Mouse (Mus musculus): ENCODE data around the gene Mob1b. TPM values are rescaled to one million over a fixed set of nuclear protein-coding genes. Genes with fewer than 3 reads are reported as not detected.

Mob1b gene
- polyA plus RNA-seq, 1 experiment from 2014 or later, result 13.4 TPM

- Histone ChIP-seq H3K9ac (replicated peaks) (no peak overlapping the region), H3K4me1 (0 out of 2 replicates have a peak, but pooled peaks cover 3% of the 10 kb centered on the region), H3K27me3 (no peaks in the 10 kb centered on the region), H3K27ac (replicated peaks) (no peak overlapping the region), H3K4me2 (replicated peaks) (no peak overlapping the region), H3K36me3 (no peaks in the 10 kb centered on the region), H3K4me3 (no peak overlapping the region), H3K9me3 (no peaks in the 10 kb centered on the region)
- ATAC-seq (replicated peaks), result peak; percentile 17; the same call in 1 of the 2 replicates
- 87% methylated on average over 15 of the region's 15 CpGs for WGBS
Observed at GRCm38 (mm10) chr5:88688583-88689187, 32.0 kb upstream of the Mob1b start.

- ATAC-seq (replicated peaks), result peak; percentile 51
- WGBS, result 73% methylated on average over 3 of the region's 3 CpGs
- H3K4me1 ChIP-seq, result 0 out of 2 replicates have a peak, but pooled peaks cover 3% of the 10 kb centered on the region
Observed at GRCm38 (mm10) chr5:88689279-88689938, 31.2 kb upstream of the Mob1b start.

GRCm38 (mm10) chr5:88690681-88691505, 29.8 kb upstream of the Mob1b start:
- ATAC-seq (replicated peaks), result no peak
- no peak overlapping the region for H3K4me2 ChIP-seq (replicated peaks)
- no peaks in the 10 kb centered on the region for H3K9me3 ChIP-seq
- WGBS, result 88% methylated on average over 10 of the region's 10 CpGs
- H3K4me1 ChIP-seq, result no peaks in the 10 kb centered on the region
- H3K27me3 ChIP-seq, result no peaks in the 10 kb centered on the region
- H3K9ac ChIP-seq (replicated peaks), result no peak overlapping the region
- no peak overlapping the region for H3K27ac ChIP-seq (replicated peaks)
- no peak overlapping the region for H3K4me3 ChIP-seq
- H3K36me3 ChIP-seq, result no peaks in the 10 kb centered on the region

More at GRCm38 (mm10) chr5:88689279-88689938, 31.2 kb upstream of the Mob1b start:
- Histone ChIP-seq H3K9ac (replicated peaks) (no peak overlapping the region), H3K4me2 (replicated peaks) (no peak overlapping the region), H3K27me3 (no peaks in the 10 kb centered on the region), H3K9me3 (no peaks in the 10 kb centered on the region), H3K4me3 (no peak overlapping the region), H3K27ac (replicated peaks) (no peak overlapping the region), H3K36me3 (no peaks in the 10 kb centered on the region)

GRCm38 (mm10) chr5:88691506-88692095, 29.1 kb upstream of the Mob1b start:
- no peak for ATAC-seq (replicated peaks)
- H3K36me3 ChIP-seq, result no peaks in the 10 kb centered on the region

GRCm38 (mm10) chr5:88692586-88692985, 28.1 kb upstream of the Mob1b start:
- WGBS, result 85% methylated on average over 4 of the region's 4 CpGs
- H3K4me3 ChIP-seq, result no peak overlapping the region
- no peak overlapping the region for H3K4me2 ChIP-seq (replicated peaks)
- no peak for ATAC-seq (replicated peaks)
- no peaks in the 10 kb centered on the region for H3K27me3 ChIP-seq
- no peaks in the 10 kb centered on the region for H3K4me1 ChIP-seq
- H3K9ac ChIP-seq (replicated peaks), result no peak overlapping the region
- H3K27ac ChIP-seq (replicated peaks), result no peak overlapping the region
- no peaks in the 10 kb centered on the region for H3K9me3 ChIP-seq
- no peaks in the 10 kb centered on the region for H3K36me3 ChIP-seq

More at GRCm38 (mm10) chr5:88691506-88692095, 29.1 kb upstream of the Mob1b start:
- WGBS, result 81% methylated on average over 6 of the region's 6 CpGs
- Histone ChIP-seq H3K4me3 (no peak overlapping the region), H3K4me1 (no peaks in the 10 kb centered on the region), H3K27me3 (no peaks in the 10 kb centered on the region), H3K4me2 (replicated peaks) (no peak overlapping the region), H3K9ac (replicated peaks) (no peak overlapping the region), H3K27ac (replicated peaks) (no peak overlapping the region), H3K9me3 (no peaks in the 10 kb centered on the region)

- Histone ChIP-seq H3K27me3 (no peaks in the 10 kb centered on the region), H3K27ac (replicated peaks) (no peak overlapping the region), H3K9me3 (no peaks in the 10 kb centered on the region), H3K4me3 (no peak overlapping the region), H3K9ac (replicated peaks) (no peak overlapping the region), H3K36me3 (no peaks in the 10 kb centered on the region), H3K4me2 (replicated peaks) (no peak overlapping the region), H3K4me1 (no peaks in the 10 kb centered on the region)
- no peak for ATAC-seq (replicated peaks)
Observed at GRCm38 (mm10) chr5:88693057-88693456, 27.6 kb upstream of the Mob1b start.

- peak; percentile 55 for ATAC-seq (replicated peaks)
- no peak overlapping the region for H3K4me2 ChIP-seq (replicated peaks)
- 55% methylated on average over 5 of the region's 5 CpGs for WGBS
- H3K27ac ChIP-seq (replicated peaks), result no peak overlapping the region
- no peak overlapping the region for H3K9ac ChIP-seq (replicated peaks)
- no peaks in the 10 kb centered on the region for H3K4me1 ChIP-seq
- no peaks in the 10 kb centered on the region for H3K9me3 ChIP-seq
- H3K27me3 ChIP-seq, result no peaks in the 10 kb centered on the region
- H3K36me3 ChIP-seq, result no peaks in the 10 kb centered on the region
- H3K4me3 ChIP-seq, result no peak overlapping the region
Observed at GRCm38 (mm10) chr5:88697291-88697690, 23.4 kb upstream of the Mob1b start.

- H3K27ac ChIP-seq (replicated peaks), result no peak overlapping the region
- no peak for ATAC-seq (replicated peaks)
- no peaks in the 10 kb centered on the region for H3K36me3 ChIP-seq
- H3K4me1 ChIP-seq, result no peaks in the 10 kb centered on the region
- 70% methylated on average over 4 of the region's 4 CpGs for WGBS
- no peak overlapping the region for H3K4me2 ChIP-seq (replicated peaks)
- no peak overlapping the region for H3K9ac ChIP-seq (replicated peaks)
- no peak overlapping the region for H3K4me3 ChIP-seq
- H3K27me3 ChIP-seq, result no peaks in the 10 kb centered on the region
- no peaks in the 10 kb centered on the region for H3K9me3 ChIP-seq
Observed at GRCm38 (mm10) chr5:88699251-88699913, 21.3 kb upstream of the Mob1b start.

GRCm38 (mm10) chr5:88702041-88702440, 18.6 kb upstream of the Mob1b start:
- Histone ChIP-seq H3K4me1 (no peaks in the 10 kb centered on the region), H3K27ac (replicated peaks) (no peak overlapping the region), H3K36me3 (no peaks in the 10 kb centered on the region), H3K27me3 (no peaks in the 10 kb centered on the region), H3K4me2 (replicated peaks) (no peak overlapping the region), H3K9me3 (no peaks in the 10 kb centered on the region), H3K4me3 (no peak overlapping the region), H3K9ac (replicated peaks) (no peak overlapping the region)
- 81% methylated on average over 4 of the region's 4 CpGs for WGBS
- ATAC-seq (replicated peaks), result no peak

- H3K4me3 ChIP-seq, result no peak overlapping the region
- H3K9ac ChIP-seq (replicated peaks), result no peak overlapping the region
- no peak for ATAC-seq (replicated peaks)
- H3K9me3 ChIP-seq, result no peaks in the 10 kb centered on the region
- H3K27ac ChIP-seq (replicated peaks), result no peak overlapping the region
- WGBS, result 79% methylated on average over 4 of the region's 4 CpGs
- no peaks in the 10 kb centered on the region for H3K4me1 ChIP-seq
- H3K36me3 ChIP-seq, result no peaks in the 10 kb centered on the region
- H3K27me3 ChIP-seq, result no peaks in the 10 kb centered on the region
- no peak overlapping the region for H3K4me2 ChIP-seq (replicated peaks)
Observed at GRCm38 (mm10) chr5:88703551-88703950, 17.1 kb upstream of the Mob1b start.

GRCm38 (mm10) chr5:88711128-88711527, 9.5 kb upstream of the Mob1b start:
- Histone ChIP-seq H3K27me3 (no peaks in the 10 kb centered on the region), H3K4me3 (no peak overlapping the region), H3K9ac (replicated peaks) (no peak overlapping the region), H3K36me3 (no peaks in the 10 kb centered on the region), H3K4me2 (replicated peaks) (no peak overlapping the region), H3K9me3 (no peaks in the 10 kb centered on the region), H3K4me1 (0 out of 2 replicates have a peak, but pooled peaks cover 4% of the 10 kb centered on the region), H3K27ac (replicated peaks) (no peak overlapping the region)
- ATAC-seq (replicated peaks), result peak; percentile 57; the same call in 1 of the 2 replicates
